Mouse (Mus musculus) limb, embryonic 15.5 days (tissue): ENCODE measurements around the gene Myh10. TPM values are rescaled to one million over a fixed set of nuclear protein-coding genes. Genes with fewer than 3 reads are reported as not detected.

ENCODE experiments used
- ATAC-seq: fragments of 200-750 bp; cut with Nextera tagmentation; 2 replicates; pipeline ENCODE4 v1.8.0; 2017; ENCODE audit warnings: low read depth, moderate TSS enrichment; ENCODE audit not compliant: insufficient number of reproducible peaks, low FRiP score, low TSS enrichment
- H3K27ac ChIP-seq: fragments of 300-500 bp; sonication (generic); 2 replicates; pipeline ENCODE4 v1.5.1; 2015; ENCODE audit warnings: moderate library complexity, mild to moderate bottlenecking, inconsistent platforms
- H3K27me3 ChIP-seq: fragments of 300-500 bp; sonication (generic); 2 replicates; pipeline ENCODE4 v1.6.1; 2015; ENCODE audit warnings: inconsistent platforms
- H3K36me3 ChIP-seq: fragments of 300-500 bp; sonication (generic); 2 replicates; pipeline ENCODE4 v1.6.1; 2015; ENCODE audit warnings: inconsistent platforms
- H3K4me1 ChIP-seq: fragments of 300-500 bp; sonication (generic); 2 replicates; pipeline ENCODE4 v1.6.1; 2015; ENCODE audit warnings: inconsistent platforms
- H3K4me2 ChIP-seq: fragments of 300-500 bp; sonication (generic); 2 replicates; pipeline ENCODE4 v1.6.1; 2015; ENCODE audit warnings: mild to moderate bottlenecking, inconsistent platforms
- H3K4me3 ChIP-seq: fragments of 300-500 bp; sonication (generic); 2 replicates; pipeline ENCODE4 v1.5.1; 2015; ENCODE audit warnings: mild to moderate bottlenecking, inconsistent platforms
- H3K9ac ChIP-seq: fragments of 300-500 bp; sonication (generic); 2 replicates; pipeline ENCODE4 v1.6.1; 2015; ENCODE audit warnings: inconsistent platforms
- H3K9me3 ChIP-seq: fragments of 300-500 bp; sonication (generic); 2 replicates; pipeline ENCODE4 v1.6.1; 2016; ENCODE audit warnings: inconsistent platforms
- WGBS: fragments of 180-500 bp; shearing (Covaris S2); methylation state at CpG from one replicate; pipeline ENCODE4 v1.1.7; 2015; 5-methylcytosine and 5-hydroxymethylcytosine counted together
- polyA plus RNA-seq: library from polyadenylated mRNA; unstranded; fragments of >200 nt; fragmentation: Nextera tagmentation; extraction: Ambion mirVana; gene quantifications from 2 replicates; pipeline ENCODE4 v1.2.1, GENCODE M21; 2015

The Myh10 gene
- polyA plus RNA-seq, 1 experiment from 2014 or later = 106 TPM

DNA sequence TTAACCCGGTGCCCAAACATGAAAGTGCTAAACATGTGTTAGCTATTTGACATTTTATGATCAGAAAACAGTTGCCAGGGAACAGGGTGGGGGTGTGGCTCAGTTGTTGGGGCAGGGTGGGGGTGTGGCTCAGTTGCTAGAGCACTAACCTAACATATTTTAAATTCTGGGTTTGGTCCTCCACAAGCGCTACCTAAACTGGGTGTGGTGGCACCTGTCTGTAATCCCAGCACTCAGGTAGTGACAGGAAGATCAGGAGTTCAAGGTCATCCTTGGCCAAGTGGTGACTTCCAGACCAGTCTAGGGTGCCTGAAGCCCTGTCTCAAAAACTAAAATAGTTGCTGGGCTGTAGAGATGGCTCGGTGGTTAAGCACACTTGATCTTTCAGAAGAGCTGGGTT, 17.3 kb upstream of the Myh10 start:
- Histone ChIP-seq H3K36me3 (no peaks in the 10 kb centered on the region), H3K9ac (no peak overlapping the region), H3K27me3 (no peaks in the 10 kb centered on the region), H3K9me3 (no peaks in the 10 kb centered on the region), H3K4me3 (no peak overlapping the region), H3K4me2 (no peak overlapping the region), H3K27ac (no peak overlapping the region), H3K4me1 (peaks cover 18% of the 10 kb centered on the region)
- no peak for ATAC-seq
- 43% methylated on average over 3 of the region's 3 CpGs for WGBS

GRCm38 (mm10) chr11:68674643-68675042, 16.7 kb upstream of the Myh10 start:
- no peak overlapping the region for H3K27ac ChIP-seq
- H3K9me3 ChIP-seq = no peaks in the 10 kb centered on the region
- H3K4me1 ChIP-seq = peaks cover 18% of the 10 kb centered on the region
- no peak overlapping the region for H3K9ac ChIP-seq
- no peak overlapping the region for H3K4me3 ChIP-seq
- no peak for ATAC-seq
- no peak overlapping the region for H3K4me2 ChIP-seq
- H3K36me3 ChIP-seq = no peaks in the 10 kb centered on the region
- no peaks in the 10 kb centered on the region for H3K27me3 ChIP-seq
- WGBS = 58% methylated on average over 3 of the region's 3 CpGs

DNA sequence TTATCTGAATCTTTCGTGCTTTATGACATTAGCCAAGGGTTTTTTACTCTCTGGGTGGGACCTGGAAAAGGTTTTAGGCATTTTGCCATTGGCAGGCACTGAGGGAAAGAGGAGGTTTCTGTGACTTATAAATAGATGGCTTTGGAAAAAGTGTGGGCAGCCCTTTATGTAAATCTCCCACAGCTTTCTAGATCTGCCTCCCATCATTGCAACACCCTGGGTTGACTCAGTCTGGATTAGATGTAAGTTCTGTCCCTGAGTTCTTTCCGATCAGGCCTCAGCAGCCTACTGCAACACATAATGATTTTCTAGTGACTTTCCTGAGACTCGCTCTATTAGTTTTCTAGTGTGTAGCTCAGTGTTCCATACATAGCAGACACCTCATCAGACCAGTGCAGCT, 16.1 kb upstream of the Myh10 start:
- Histone ChIP-seq H3K27me3 (no peaks in the 10 kb centered on the region), H3K27ac (no peak overlapping the region), H3K9me3 (no peaks in the 10 kb centered on the region), H3K4me2 (no peak overlapping the region), H3K9ac (no peak overlapping the region), H3K36me3 (no peaks in the 10 kb centered on the region), H3K4me3 (no peak overlapping the region), H3K4me1 (peaks cover 18% of the 10 kb centered on the region)
- WGBS = 42% methylated on average over 3 of the region's 3 CpGs
- no peak for ATAC-seq

- ATAC-seq = no peak
These were observed 10.0 kb upstream of the Myh10 start for GRCm38 (mm10) chr11:68681254-68681839.

DNA sequence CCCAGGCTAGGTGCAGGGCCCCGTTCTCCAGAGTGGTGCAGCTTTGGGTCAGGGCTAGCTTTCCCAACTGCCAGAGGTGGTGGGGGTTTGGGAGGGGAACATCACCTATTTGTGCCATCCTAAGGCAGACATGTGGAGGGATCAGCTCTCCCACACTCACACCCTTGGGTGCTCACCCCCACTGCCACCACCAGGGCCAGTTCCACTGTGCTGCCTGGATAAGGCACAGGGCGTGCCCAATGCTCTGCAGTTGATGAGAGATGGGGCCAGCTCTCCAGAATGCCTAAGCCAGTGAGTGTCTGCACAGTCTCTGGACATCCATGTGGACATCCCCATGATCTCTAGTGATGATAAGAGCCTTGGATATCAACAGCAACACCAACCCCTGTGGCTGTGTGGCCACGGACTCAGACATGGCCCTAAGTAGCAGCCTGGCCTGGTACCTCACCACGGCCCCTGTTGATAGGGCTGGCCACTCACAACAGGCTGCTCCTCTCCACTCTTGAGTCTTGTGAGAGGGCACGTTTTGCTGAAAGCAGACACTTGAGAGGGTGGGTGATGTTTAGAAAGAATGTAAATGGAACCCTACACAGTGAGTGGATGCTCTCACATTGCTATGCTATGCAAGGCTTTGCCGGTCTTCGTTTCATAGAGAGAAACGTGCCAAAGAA, 9.1 kb upstream of the Myh10 start:
- H3K4me1 ChIP-seq = no peaks in the 10 kb centered on the region
- no peaks in the 10 kb centered on the region for H3K36me3 ChIP-seq
- H3K27ac ChIP-seq = no peak overlapping the region
- H3K9ac ChIP-seq = no peak overlapping the region
- WGBS = 80% methylated on average over 8 of the region's 8 CpGs
- H3K4me2 ChIP-seq = no peak overlapping the region
- no peak overlapping the region for H3K4me3 ChIP-seq
- no peaks in the 10 kb centered on the region for H3K27me3 ChIP-seq
- no peak for ATAC-seq
- H3K9me3 ChIP-seq = no peaks in the 10 kb centered on the region

More at GRCm38 (mm10) chr11:68681254-68681839, 10.0 kb upstream of the Myh10 start:
- no peak overlapping the region for H3K4me2 ChIP-seq
- H3K4me1 ChIP-seq = no peaks in the 10 kb centered on the region
- no peak overlapping the region for H3K4me3 ChIP-seq
- H3K27me3 ChIP-seq = no peaks in the 10 kb centered on the region
- WGBS = 53% methylated on average over 3 of the region's 3 CpGs
- H3K9me3 ChIP-seq = no peaks in the 10 kb centered on the region
- no peaks in the 10 kb centered on the region for H3K36me3 ChIP-seq
- no peak overlapping the region for H3K9ac ChIP-seq
- no peak overlapping the region for H3K27ac ChIP-seq

DNA sequence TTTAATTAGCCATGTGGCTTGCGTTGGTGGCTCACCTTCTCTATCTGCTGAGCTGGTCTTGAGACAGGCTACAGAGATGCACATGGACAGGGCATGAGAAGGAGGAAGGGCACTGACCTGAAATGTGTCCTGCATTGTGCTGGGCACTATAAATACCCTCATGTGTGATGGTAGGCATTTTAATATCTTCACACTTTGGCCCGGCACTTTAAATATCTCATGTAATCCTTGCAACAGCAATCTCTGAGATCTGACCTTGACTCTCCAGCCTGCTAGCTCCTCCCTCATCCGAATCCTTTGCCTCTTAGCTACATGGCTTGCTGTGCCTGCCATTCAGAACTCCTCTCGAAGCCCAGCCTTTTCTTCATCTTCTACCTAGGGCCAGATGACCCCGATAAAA, 5.4 kb upstream of the Myh10 start:
- H3K9me3 ChIP-seq = no peaks in the 10 kb centered on the region
- no peaks in the 10 kb centered on the region for H3K27me3 ChIP-seq
- no peaks in the 10 kb centered on the region for H3K36me3 ChIP-seq
- no peak overlapping the region for H3K27ac ChIP-seq
- no peak overlapping the region for H3K4me3 ChIP-seq
- H3K4me2 ChIP-seq = no peak overlapping the region
- 86% methylated on average over 5 of the region's 5 CpGs for WGBS
- H3K9ac ChIP-seq = no peak overlapping the region
- 0 out of 2 replicates have a peak, but pooled peaks cover 5% of the 10 kb centered on the region for H3K4me1 ChIP-seq
- no peak for ATAC-seq

DNA sequence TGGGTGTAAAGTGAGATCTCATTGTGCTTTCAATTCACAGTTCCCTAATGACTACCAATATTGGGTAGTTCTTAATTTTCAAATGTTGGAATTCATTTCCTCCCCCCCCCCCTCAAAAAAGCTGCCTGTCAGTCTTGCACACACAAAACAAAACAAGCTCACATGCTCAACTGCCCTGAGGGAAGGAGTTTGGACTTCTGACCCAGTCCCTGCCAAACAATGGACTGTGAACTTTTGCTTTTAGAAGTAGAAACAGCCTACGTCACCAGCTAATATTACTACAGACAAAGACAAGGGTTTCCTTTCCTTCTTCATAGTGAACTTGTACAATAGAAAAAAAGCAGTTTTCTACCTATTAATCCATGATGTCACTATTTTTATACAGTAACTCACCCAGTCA, 2.1 kb upstream of the Myh10 start:
- Histone ChIP-seq H3K9me3 (no peaks in the 10 kb centered on the region), H3K27ac (no peak overlapping the region), H3K9ac (no peak overlapping the region), H3K4me2 (no peak overlapping the region), H3K27me3 (no peaks in the 10 kb centered on the region), H3K36me3 (no peaks in the 10 kb centered on the region), H3K4me3 (no peak overlapping the region), H3K4me1 (peaks cover 11% of the 10 kb centered on the region)
- WGBS = 86% methylated on average over 1 of the region's 1 CpGs
- no peak for ATAC-seq

DNA sequence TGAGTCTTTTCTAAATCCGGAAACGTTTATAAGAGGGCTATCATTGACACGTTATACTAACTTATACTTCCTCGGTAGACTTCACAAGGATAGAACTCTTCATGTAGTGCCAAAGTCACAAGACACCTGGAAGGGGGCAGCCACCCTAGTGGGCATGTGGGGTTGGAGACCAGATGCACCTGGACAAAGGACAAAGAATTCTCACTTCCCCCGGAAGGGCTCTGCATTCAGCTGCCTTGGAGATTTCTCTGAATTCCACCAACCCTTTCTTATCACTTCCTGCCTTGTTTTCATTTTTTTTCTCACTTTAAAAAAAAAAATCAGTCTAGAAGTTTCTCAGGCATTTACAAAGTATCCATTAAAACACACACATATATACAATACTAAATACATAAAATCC, 894 bp upstream of the Myh10 start:
- Histone ChIP-seq H3K9me3 (no peaks in the 10 kb centered on the region), H3K9ac (no peak overlapping the region), H3K36me3 (no peaks in the 10 kb centered on the region), H3K4me3 (no peak overlapping the region), H3K27me3 (no peaks in the 10 kb centered on the region), H3K4me1 (peaks cover 16% of the 10 kb centered on the region), H3K27ac (no peak overlapping the region), H3K4me2 (no peak overlapping the region)
- 62% methylated on average over 5 of the region's 5 CpGs for WGBS
- no peak for ATAC-seq

DNA sequence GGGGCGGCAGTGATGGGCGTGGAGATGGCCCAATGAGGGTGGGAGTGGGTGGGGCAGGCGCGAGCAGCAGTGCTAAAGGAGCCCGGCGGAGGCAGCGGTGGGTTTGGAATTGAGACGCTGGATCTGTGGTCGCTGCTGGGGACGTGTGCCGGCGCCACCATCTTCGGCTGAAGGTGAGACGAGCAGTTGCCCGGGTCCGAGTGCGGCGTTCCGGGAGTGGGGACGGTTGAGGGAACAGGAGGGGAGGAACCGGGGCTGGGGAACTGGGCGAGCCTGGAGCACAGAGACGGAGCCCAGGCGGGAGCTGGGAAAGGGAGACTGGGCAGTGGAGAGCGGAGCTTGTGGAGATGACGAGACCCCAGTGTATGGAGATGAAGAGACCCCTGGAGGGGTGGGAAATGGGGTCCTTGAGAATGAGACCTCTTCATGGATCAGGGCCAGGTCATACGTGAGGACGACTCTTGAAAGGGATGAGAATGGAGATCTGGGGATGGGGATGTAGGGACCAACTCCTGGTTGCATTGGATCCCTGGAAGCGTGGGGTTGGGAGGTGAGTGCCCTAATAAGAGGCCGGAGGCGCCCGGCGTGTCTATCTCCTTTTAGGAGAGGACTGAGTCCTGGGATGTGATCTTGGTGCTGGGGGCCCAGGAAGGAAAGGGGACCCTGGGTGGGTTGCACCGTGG, 792 bp downstream of the Myh10 start:
- Histone ChIP-seq H3K9me3 (no peaks in the 10 kb centered on the region), H3K4me3 (peak overlapping the region; percentile 73), H3K4me2 (peak overlapping the region; percentile 86), H3K36me3 (no peaks in the 10 kb centered on the region), H3K27me3 (no peaks in the 10 kb centered on the region), H3K27ac (peak overlapping the region; percentile 98), H3K9ac (peak overlapping the region; percentile 76), H3K4me1 (peaks cover 16% of the 10 kb centered on the region)
- ATAC-seq = peak; percentile 10
- under 1% methylated on average over 33 of the region's 34 CpGs for WGBS

GRCm38 (mm10) chr11:68692693-68693446, 1.5 kb downstream of the Myh10 start:
- under 1% methylated on average over 43 of the region's 43 CpGs for WGBS
- Histone ChIP-seq H3K4me1 (peaks cover 16% of the 10 kb centered on the region), H3K9me3 (no peaks in the 10 kb centered on the region), H3K4me3 (peak overlapping the region; percentile 73), H3K27ac (peak overlapping the region; percentile 98), H3K27me3 (no peaks in the 10 kb centered on the region), H3K36me3 (no peaks in the 10 kb centered on the region), H3K4me2 (peak overlapping the region; percentile 86), H3K9ac (peak overlapping the region; percentile 76)
- ATAC-seq = no peak

DNA sequence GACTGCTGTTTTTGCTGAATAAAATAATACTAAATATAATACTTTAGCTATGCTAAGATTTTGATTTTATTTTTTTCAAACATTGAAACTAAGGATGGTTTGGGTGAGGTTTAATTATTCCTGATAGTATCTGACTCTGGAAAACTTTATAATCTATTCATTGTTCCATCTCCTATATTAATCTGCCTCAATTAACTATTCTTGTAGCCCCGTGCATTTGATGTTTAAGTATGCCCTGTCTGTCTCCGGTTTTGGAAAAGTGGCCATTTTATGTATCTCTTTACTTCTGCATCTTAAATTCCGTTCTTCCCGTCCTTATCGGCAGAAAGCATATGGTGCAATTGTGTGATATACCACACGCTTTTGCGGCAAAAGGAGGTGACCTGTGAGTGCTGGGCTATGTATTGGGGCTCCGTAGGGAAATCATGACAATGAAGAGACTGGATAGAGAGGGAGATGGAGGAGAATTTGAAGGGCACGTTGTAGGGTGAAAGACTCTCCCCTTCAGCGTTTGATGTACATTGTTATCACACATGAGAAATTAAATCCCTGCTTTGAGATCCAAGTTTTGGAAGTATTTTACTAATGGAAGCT, 2.2 kb downstream of the Myh10 start:
- H3K27ac ChIP-seq = 0 out of 2 replicates have a peak overlapping the region, but pooled peaks have one; percentile 98
- ATAC-seq = no peak
- 18% methylated on average over 10 of the region's 10 CpGs for WGBS

More for the DNA sequence above, 2.2 kb downstream of the Myh10 start:
- Histone ChIP-seq H3K36me3 (no peaks in the 10 kb centered on the region), H3K9me3 (no peaks in the 10 kb centered on the region), H3K27me3 (no peaks in the 10 kb centered on the region), H3K4me2 (peak overlapping the region; percentile 86), H3K4me1 (peaks cover 16% of the 10 kb centered on the region), H3K9ac (peak overlapping the region; percentile 21; the same call in 1 of the 2 replicates), H3K4me3 (peak overlapping the region; percentile 73)
